ENCODE assay signal across 17 mouse cellular contexts in genomic region chr15:27761416-27761815, GRCm38 (mm10).
DNase-seq lines count a peak whose midpoint lies in the region; ATAC-seq and TF ChIP-seq lines count a peak whose summit lies in the region.
"Had no signal": no experiment of that assay in that cellular context is flagged by ENCODE, and none has a peak within 500 bp of the region (broad histone marks: within the 10 kb centered on the region; RNA-seq: fewer than 3 reads in every experiment).

No protein-coding gene starts in this region.

- no peak for ATAC-seq in embryonic facial prominence, embryonic 14.5 days (ENCODE audit: low read depth)
- ATAC-seq in hindbrain, embryonic 14.5 days (ENCODE audit: low FRiP score): peak; percentile 18; the same call in 1 of the 2 replicates
- ATAC-seq in neural tube, embryonic 13.5 days (ENCODE audit: low read depth): no peak
- ATAC-seq: liver, embryonic 12.5 days had no signal

- no peak for DNase-seq in left cerebral cortex, adult 2 months (ENCODE audit: extremely low spot score in 1 of 2, low spot score in 2 of 2)
- no peak for DNase-seq in left cerebral cortex, postnatal 10 days (ENCODE audit: extremely low spot score in 1 of 2, low spot score in 2 of 2)
- no peak for DNase-seq in embryonic facial prominence, embryonic 14.5 days (ENCODE audit: low spot score)
- DNase-seq in hindbrain, embryonic 14.5 days (ENCODE audit: low spot score): no peak
- no peak for DNase-seq in cerebellum, adult 9-11 months
- no peak for DNase-seq in Muller cell, postnatal 12 days (ENCODE audit: inconsistent ontology term)
- DNase-seq: adrenal gland, postnatal 25 days; cerebellum, postnatal 25 days; gastrocnemius, postnatal 25 days; heart, postnatal 10 days; lung, postnatal 10 days; retina, postnatal 1 day; thymus, postnatal 25 days had no signal

- H3K4me2 ChIP-seq in embryonic facial prominence, embryonic 14.5 days (ENCODE audit: low read depth, low read length): no peak overlapping the region
- H3K4me2 ChIP-seq in hindbrain, embryonic 14.5 days (replicated peaks): no peak overlapping the region
- H3K4me2 ChIP-seq in neural tube, embryonic 13.5 days: no peak overlapping the region
- H3K4me2 ChIP-seq: kidney, embryonic 15.5 days; liver, embryonic 12.5 days had no signal

- H3K27ac ChIP-seq in left cerebral cortex, adult 2 months: peak overlapping the region; percentile 40; the same call in 1 of the 2 replicates
- peak overlapping the region; percentile 74 for H3K27ac ChIP-seq in embryonic facial prominence, embryonic 14.5 days (replicated peaks; ENCODE audit: low read depth, low read length)
- H3K27ac ChIP-seq in hindbrain, embryonic 14.5 days: peak overlapping the region; percentile 28; the same call in 1 of the 2 replicates
- peak overlapping the region; percentile 72 for H3K27ac ChIP-seq in neural tube, embryonic 13.5 days (replicated peaks)
- H3K27ac ChIP-seq: kidney, embryonic 15.5 days; liver, embryonic 12.5 days; midbrain, embryonic 10.5 days had no signal

- WGBS in embryonic facial prominence, embryonic 14.5 days: 65% methylated on average over 3 of the region's 3 CpGs
- 62% methylated on average over 3 of the region's 3 CpGs for WGBS in hindbrain, embryonic 14.5 days
- 65% methylated on average over 3 of the region's 3 CpGs for WGBS in neural tube, embryonic 13.5 days

- no peaks in the 10 kb centered on the region for H3K9me3 ChIP-seq in embryonic facial prominence, embryonic 14.5 days (ENCODE audit: control insufficient read depth, low read length)
- H3K9me3 ChIP-seq in hindbrain, embryonic 14.5 days (ENCODE audit: control insufficient read depth, low read length): no peaks in the 10 kb centered on the region
- H3K9me3 ChIP-seq in neural tube, embryonic 13.5 days: no peaks in the 10 kb centered on the region
- H3K9me3 ChIP-seq: kidney, embryonic 15.5 days; liver, embryonic 12.5 days; midbrain, embryonic 10.5 days had no signal

- H3K9ac ChIP-seq in embryonic facial prominence, embryonic 14.5 days (ENCODE audit: low read depth, low read length): no peak overlapping the region
- no peak overlapping the region for H3K9ac ChIP-seq in hindbrain, embryonic 14.5 days
- 0 out of 2 replicates have a peak overlapping the region, but pooled peaks have one; percentile 17 for H3K9ac ChIP-seq in neural tube, embryonic 13.5 days
- H3K9ac ChIP-seq: kidney, embryonic 15.5 days; liver, embryonic 12.5 days had no signal

- H3K4me3 ChIP-seq in left cerebral cortex, adult 2 months: no peak overlapping the region
- no peak overlapping the region for H3K4me3 ChIP-seq in embryonic facial prominence, embryonic 14.5 days (ENCODE audit: low read depth, low read length)
- H3K4me3 ChIP-seq in hindbrain, embryonic 14.5 days (replicated peaks; ENCODE audit: low read length): no peak overlapping the region
- no peak overlapping the region for H3K4me3 ChIP-seq in neural tube, embryonic 13.5 days
- H3K4me3 ChIP-seq: kidney, embryonic 15.5 days; liver, embryonic 12.5 days; midbrain, embryonic 10.5 days had no signal

- H3K36me3 ChIP-seq in embryonic facial prominence, embryonic 14.5 days (ENCODE audit: control insufficient read depth, insufficient read depth, low read length): peaks cover 87% of the 10 kb centered on the region
- H3K36me3 ChIP-seq in hindbrain, embryonic 14.5 days (replicated peaks; ENCODE audit: control insufficient read depth, insufficient read depth): peaks cover 83% of the 10 kb centered on the region
- peaks cover 84% of the 10 kb centered on the region for H3K36me3 ChIP-seq in neural tube, embryonic 13.5 days

- intact Hi-C loops in left cerebral cortex, adult 2 months (cut with DNase I): no loop called here
- intact Hi-C loops in left cerebral cortex, postnatal 10 days (cut with DNase I): no loop called here

- peaks cover 23% of the 10 kb centered on the region for H3K4me1 ChIP-seq in embryonic facial prominence, embryonic 14.5 days (ENCODE audit: control insufficient read depth, insufficient read depth, low read length)
- no peaks in the 10 kb centered on the region for H3K4me1 ChIP-seq in hindbrain, embryonic 14.5 days (replicated peaks; ENCODE audit: control insufficient read depth, insufficient read depth, low read length)
- peaks cover 22% of the 10 kb centered on the region for H3K4me1 ChIP-seq in neural tube, embryonic 13.5 days (replicated peaks)
- H3K4me1 ChIP-seq: kidney, embryonic 15.5 days; liver, embryonic 12.5 days had no signal

- H3K27me3 ChIP-seq in embryonic facial prominence, embryonic 14.5 days (replicated peaks; ENCODE audit: control insufficient read depth, insufficient read depth, low read length): no peaks in the 10 kb centered on the region
- no peaks in the 10 kb centered on the region for H3K27me3 ChIP-seq in hindbrain, embryonic 14.5 days (ENCODE audit: control insufficient read depth, insufficient read depth, low read length)
- no peaks in the 10 kb centered on the region for H3K27me3 ChIP-seq in neural tube, embryonic 13.5 days
- H3K27me3 ChIP-seq: kidney, embryonic 15.5 days; liver, embryonic 12.5 days had no signal

- no peak for TF ChIP-seq CTCF in left cerebral cortex, adult 2 months (IDR thresholded peaks at IDR 0.05)
